Mouse (Mus musculus) CH12.LX (cell line): ENCODE data around the gene Hoxd13. TPM values are rescaled to one million over a fixed set of nuclear protein-coding genes. Genes with fewer than 3 reads are reported as not detected.

Experiments used
- DNase-seq: peaks from one replicate; pipeline ENCODE4 v3.0.0-alpha.2; 2013; ENCODE audit errors: extremely low read depth
- H3K27ac ChIP-seq: 2 replicates; pipeline ENCODE4 v1.5.1; 2012; ENCODE audit warnings: low read depth, mild to moderate bottlenecking, control low read depth, moderate library complexity; ENCODE audit not compliant: insufficient read depth
- H3K27me3 ChIP-seq: replicated peaks from 2 replicates; pipeline ENCODE3; 2012; ENCODE audit warnings: inconsistent platforms
- H3K36me3 ChIP-seq, 2 experiments: replicated peaks in 1 of 2; 2 replicates each; pipeline versions ENCODE3 to v1.6.1; 2012; ENCODE audit warnings: inconsistent platforms in 1 of 2, low read length in 1 of 2, mild to moderate bottlenecking in 1 of 2, mixed read lengths in 1 of 2, moderate library complexity in 1 of 2; ENCODE audit not compliant: control insufficient read depth in 1 of 2, insufficient read depth in 1 of 2
- H3K4me1 ChIP-seq, 2 experiments: 2 replicates each; pipeline ENCODE4 v1.6.1; 2012; ENCODE audit warnings: inconsistent platforms in 1 of 2, moderate library complexity in 1 of 2; ENCODE audit not compliant: insufficient read depth in 2 of 2, control insufficient read depth in 1 of 2
- H3K4me2 ChIP-seq: 2 replicates; pipeline ENCODE4 v1.6.1; 2012; ENCODE audit warnings: low read depth, mild to moderate bottlenecking, control low read depth; ENCODE audit not compliant: poor library complexity, insufficient read depth, severe bottlenecking
- H3K4me3 ChIP-seq, 3 experiments: fragments of 150-350 bp in 1 of 3; sonication (generic) in 1 of 3; replicated peaks in 1 of 3; 2 replicates each; pipeline versions ENCODE3 to v1.5.1; 2011 to 2012; ENCODE audit warnings: low read depth in 2 of 3, low read length in 2 of 3, mild to moderate bottlenecking in 2 of 3, moderate library complexity in 2 of 3, control low read depth in 1 of 3, improper control_type of control experiment in 1 of 3, inconsistent platforms in 1 of 3, mixed read lengths in 1 of 3; ENCODE audit not compliant: poor library complexity in 1 of 3
- H3K79me2 ChIP-seq: replicated peaks from 2 replicates; pipeline ENCODE4 v1.6.1; 2012; ENCODE audit warnings: mild to moderate bottlenecking, moderate library complexity; ENCODE audit not compliant: control insufficient read depth, poor library complexity, insufficient read depth, severe bottlenecking; ENCODE audit errors: extremely low read depth
- H3K9ac ChIP-seq: 2 replicates; pipeline ENCODE4 v1.6.1; 2012; ENCODE audit warnings: low read depth, mild to moderate bottlenecking, control low read depth, moderate library complexity; ENCODE audit not compliant: insufficient read depth
- H3K9me3 ChIP-seq: replicated peaks from 2 replicates; pipeline ENCODE3; 2012; ENCODE audit warnings: low read length, inconsistent platforms, mixed read lengths
- CHD1 ChIP-seq: IDR thresholded peaks from 2 replicates; pipeline ENCODE4 v1.6.1; 2012; ENCODE audit warnings: low read depth, low read length, improper control_type of control experiment, inconsistent platforms
- CHD2 ChIP-seq: IDR thresholded peaks from 2 replicates; pipeline ENCODE4 v1.6.1; 2011; ENCODE audit warnings: low read length, improper control_type of control experiment
- CTCF ChIP-seq, 2 experiments: IDR thresholded peaks in 1 of 2; conservative IDR thresholded peaks in 1 of 2; 2 replicates each; pipeline ENCODE4 v1.5.1; 2011 to 2012; ENCODE audit warnings: low read depth in 2 of 2, low read length in 2 of 2, improper control_type of control experiment in 1 of 2, inconsistent platforms in 1 of 2, mild to moderate bottlenecking in 1 of 2, moderate library complexity in 1 of 2
- ELF1 ChIP-seq: IDR thresholded peaks from 2 replicates; pipeline ENCODE4 v1.6.1; 2014; ENCODE audit warnings: low read depth, mild to moderate bottlenecking, inconsistent platforms, low read length, improper control_type of control experiment
- ETS1 ChIP-seq: conservative IDR thresholded peaks from 2 replicates; pipeline ENCODE4 v1.6.1; 2012; ENCODE audit warnings: low read depth, mild to moderate bottlenecking, inconsistent platforms, low read length, improper control_type of control experiment, moderate library complexity
- GABPA ChIP-seq: IDR thresholded peaks from 2 replicates; pipeline ENCODE4 v1.6.1; 2012; ENCODE audit warnings: low read depth, low read length, improper control_type of control experiment, inconsistent platforms; ENCODE audit not compliant: insufficient replicate concordance
- HCFC1 ChIP-seq: IDR thresholded peaks from 2 replicates; pipeline ENCODE4 v1.6.1; 2012; ENCODE audit warnings: low read depth, mild to moderate bottlenecking, inconsistent platforms, low read length, improper control_type of control experiment
- JUN ChIP-seq: IDR thresholded peaks from 2 replicates; pipeline ENCODE4 v1.6.1; 2011; ENCODE audit warnings: low read depth, mild to moderate bottlenecking, low read length, improper control_type of control experiment, moderate library complexity; ENCODE audit not compliant: insufficient read depth
- MAFK ChIP-seq: IDR thresholded peaks from 2 replicates; pipeline ENCODE4 v1.6.1; 2011; ENCODE audit warnings: low read length, improper control_type of control experiment; ENCODE audit not compliant: insufficient replicate concordance
- MAX ChIP-seq: IDR thresholded peaks from 2 replicates; pipeline ENCODE4 v1.6.1; 2011; ENCODE audit warnings: low read length, improper control_type of control experiment
- MEF2A ChIP-seq: IDR thresholded peaks from 2 replicates; pipeline ENCODE4 v1.6.1; 2014; ENCODE audit warnings: low read depth, mild to moderate bottlenecking, inconsistent platforms, low read length, improper control_type of control experiment, borderline replicate concordance
- MXI1 ChIP-seq: IDR thresholded peaks from 2 replicates; pipeline ENCODE4 v1.6.1; 2011; ENCODE audit warnings: mild to moderate bottlenecking, low read depth, low read length, improper control_type of control experiment
- MYC ChIP-seq: IDR thresholded peaks from 2 replicates; pipeline ENCODE4 v1.6.1; 2011; ENCODE audit warnings: low read depth, mild to moderate bottlenecking, improper control_type of control experiment, low read length
- NRF1 ChIP-seq: IDR thresholded peaks from 2 replicates; pipeline ENCODE4 v1.6.1; 2014; ENCODE audit warnings: low read depth, mild to moderate bottlenecking, inconsistent platforms, low read length, improper control_type of control experiment, moderate library complexity
- PAX5 ChIP-seq: IDR thresholded peaks from 2 replicates; pipeline ENCODE4 v1.6.1; 2012; ENCODE audit warnings: low read length, inconsistent platforms, mixed read lengths
- POLR2A ChIP-seq: IDR thresholded peaks from 2 replicates; pipeline ENCODE4 v1.6.1; 2011; ENCODE audit warnings: low read depth, mild to moderate bottlenecking, improper control_type of control experiment, low read length
- POLR2AphosphoS2 ChIP-seq: IDR thresholded peaks from 2 replicates; pipeline ENCODE4 v1.6.1; 2011; ENCODE audit warnings: low read depth, low read length, improper control_type of control experiment
- RAD21 ChIP-seq: IDR thresholded peaks from 2 replicates; pipeline ENCODE4 v1.6.1; 2011; ENCODE audit warnings: low read depth, mild to moderate bottlenecking, low read length, improper control_type of control experiment, moderate library complexity
- SIN3A ChIP-seq: IDR thresholded peaks from 2 replicates; pipeline ENCODE4 v1.6.1; 2012; ENCODE audit warnings: low read length, improper control_type of control experiment, inconsistent platforms
- SMC3 ChIP-seq: IDR thresholded peaks from 2 replicates; pipeline ENCODE4 v1.6.1; 2011; ENCODE audit warnings: low read depth, low read length, improper control_type of control experiment
- TBP ChIP-seq: conservative IDR thresholded peaks from 2 replicates; pipeline ENCODE4 v1.6.1; 2011; ENCODE audit warnings: low read depth, low read length, improper control_type of control experiment
- UBTF ChIP-seq: IDR thresholded peaks from 2 replicates; pipeline ENCODE4 v1.6.1; 2012; ENCODE audit warnings: low read depth, mild to moderate bottlenecking, inconsistent platforms, low read length, improper control_type of control experiment, moderate library complexity
- ZC3H11A ChIP-seq: IDR thresholded peaks from 2 replicates; pipeline ENCODE4 v1.6.1; 2012; ENCODE audit warnings: low read depth, mild to moderate bottlenecking, inconsistent platforms, low read length, improper control_type of control experiment
- ZKSCAN1 ChIP-seq: IDR thresholded peaks from 2 replicates; pipeline ENCODE4 v1.6.1; 2012; ENCODE audit warnings: low read depth, inconsistent platforms, low read length, improper control_type of control experiment, borderline replicate concordance
- ZNF384 ChIP-seq: IDR thresholded peaks from 2 replicates; pipeline ENCODE4 v1.6.1; 2012; ENCODE audit warnings: low read depth, low read length, improper control_type of control experiment, inconsistent platforms
- dilution Hi-C: fragments of 300-500 bp; cut with MboI; formaldehyde crosslinking; loops from 2 replicates; pipeline ENCODE4 v1.14.3; 2020; ENCODE audit warnings: low sequenced_read_pairs; ENCODE audit not compliant: extremely low pct_unique_long_range_greater_than_20kb, extremely low pct_ligation_motif_present
- in situ Hi-C: fragments of 300-500 bp; cut with MboI; formaldehyde crosslinking; loops from 3 replicates; pipeline ENCODE4 v1.14.3; 2019; ENCODE audit warnings: low sequenced_read_pairs, low pct_ligation_motif_present, low pct_unique_long_range_greater_than_20kb, mixed read lengths
- polyA plus RNA-seq: library from polyadenylated mRNA; unstranded; fragments of >175 nt; gene quantifications from 2 replicates; pipeline ENCODE4 v1.2.1, GENCODE M21; 2012; ENCODE audit warnings: low read depth; ENCODE audit not compliant: insufficient read length
- total RNA-seq, 2 experiments: library from RNA; depleted of rRNA; stranded (reverse); fragments of 300-350 nt in 1 of 2; fragments of >200 nt in 1 of 2; gene quantifications; 2 replicates each; pipeline ENCODE4 v1.2.3; 2012 to 2014

The Hoxd13 gene
- total and polyA plus RNA-seq, 3 experiments = not detected

- Histone ChIP-seq H3K4me3 (no peak overlapping the region), H3K27ac (no peak overlapping the region), H3K9ac (no peak overlapping the region), H3K27me3 (no peaks in the 10 kb centered on the region), H3K79me2 (no peaks in the 10 kb centered on the region), H3K4me1 (no peaks in the 10 kb centered on the region), H3K36me3 (no peaks in the 10 kb centered on the region), H3K4me2 (no peak overlapping the region), H3K9me3 (peaks cover 15% of the 10 kb centered on the region)
- in situ Hi-C loops = loop anchor here (10.0 to 25.0 kb wide), 2 partner anchors 452 to 619 kb away; no protein-coding TSS in a partner anchor
- dilution Hi-C loops = no loop called here
- TF ChIP-seq ETS1 (no peak), CHD1 (no peak), POLR2AphosphoS2 (no peak), TBP (no peak), SMC3 (no peak), MAFK (no peak), ELF1 (no peak), POLR2A (no peak), ZKSCAN1 (no peak), CHD2 (no peak), ZNF384 (no peak), JUN (no peak), NRF1 (no peak), SIN3A (no peak), RAD21 (no peak)
- DNase-seq = no peak
Measured at GRCm38 (mm10) chr2:74692808-74693431, 24.8 kb downstream of the Hoxd13 start.

- H3K36me3 ChIP-seq = no peaks in the 10 kb centered on the region
- H3K4me3 ChIP-seq = no peak overlapping the region
- no peak for DNase-seq
- no peaks in the 10 kb centered on the region for H3K79me2 ChIP-seq
- in situ Hi-C loops (loop anchor here (10.0 to 25.0 kb wide), 2 partner anchors 451 to 619 kb away; no protein-coding TSS in a partner anchor), dilution Hi-C loops (no loop called here)
- H3K9ac ChIP-seq = no peak overlapping the region
- TF ChIP-seq MYC (no peak), SMC3 (no peak), UBTF (no peak), HCFC1 (no peak), GABPA (no peak), MEF2A (no peak), MAFK (no peak), CTCF (conservative IDR thresholded peaks at IDR 0.05 in 1 of 2, IDR thresholded peaks at IDR 0.05 in 1 of 2; ENCODE audit: low read depth in 2 of 2, low read length in 2 of 2) (no peak), POLR2AphosphoS2 (no peak), ZC3H11A (no peak), SIN3A (no peak), PAX5 (no peak), MAX (no peak), MXI1 (no peak)
- no peak overlapping the region for H3K4me2 ChIP-seq
- peaks cover 20% of the 10 kb centered on the region for H3K9me3 ChIP-seq
- H3K4me1 ChIP-seq = no peaks in the 10 kb centered on the region
- H3K27me3 ChIP-seq = no peaks in the 10 kb centered on the region
- H3K27ac ChIP-seq = no peak overlapping the region
Measured at GRCm38 (mm10) chr2:74693432-74693827, 25.3 kb downstream of the Hoxd13 start.
